Mouse (Mus musculus): ENCODE data around the gene Gtf3c4. TPM values are rescaled to one million over a fixed set of nuclear protein-coding genes. Genes with fewer than 3 reads are reported as not detected.

The Gtf3c4 gene
- polyA plus RNA-seq, 1 experiment from 2014 or later: 36.3 TPM

- no peak overlapping the region for H3K4me2 ChIP-seq (ENCODE audit: low read depth, low read length, severe bottlenecking)
- 49% methylated on average over 8 of the region's 8 CpGs for WGBS
- H3K4me3 ChIP-seq (ENCODE audit: low read depth, low read length): no peak overlapping the region
- no peak overlapping the region for H3K27ac ChIP-seq (ENCODE audit: low read depth, low read length)
- H3K36me3 ChIP-seq (ENCODE audit: control insufficient read depth, insufficient read depth, low read length): no peaks in the 10 kb centered on the region
- no peaks in the 10 kb centered on the region for H3K9me3 ChIP-seq (ENCODE audit: control insufficient read depth, low read length)
- no peak overlapping the region for H3K9ac ChIP-seq (ENCODE audit: low read length)
- DNase-seq (ENCODE audit: low spot score): no peak
- H3K4me1 ChIP-seq (replicated peaks; ENCODE audit: control insufficient read depth, insufficient read depth, low read length): no peaks in the 10 kb centered on the region
- H3K27me3 ChIP-seq (ENCODE audit: control insufficient read depth, insufficient read depth, low read length): peaks cover 53% of the 10 kb centered on the region
- no peak for ATAC-seq (replicated peaks; ENCODE audit: low FRiP score)
Observed at GRCm38 (mm10) chr2:28774073-28774472, 66.1 kb downstream of the Gtf3c4 start.

Other genes starting within 250 kb of the Gtf3c4 start
- gene Gfi1b, start 218.4 kb downstream of the Gtf3c4 start, polyA plus RNA-seq (2014; fragmentation: Nextera tagmentation; extraction: Ambion mirVana): 3.4 and 3.5 TPM in 2 replicates
- gene Tsc1, start 199.1 kb downstream of the Gtf3c4 start, polyA plus RNA-seq (2014; fragmentation: Nextera tagmentation; extraction: Ambion mirVana): 27.4 and 32.4 TPM in 2 replicates
- gene Spaca9, start 140.6 kb downstream of the Gtf3c4 start, polyA plus RNA-seq (2014; fragmentation: Nextera tagmentation; extraction: Ambion mirVana): 1.5 and 2.1 TPM in 2 replicates
- 0.23 and 0.48 TPM in 2 replicates for gene Ak8, start 140.2 kb downstream of the Gtf3c4 start, polyA plus RNA-seq (2014; fragmentation: Nextera tagmentation; extraction: Ambion mirVana)
- gene Ddx31, start within 50 bp of the Gtf3c4 start, polyA plus RNA-seq (2014; fragmentation: Nextera tagmentation; extraction: Ambion mirVana): 19.7 and 21.6 TPM in 2 replicates
- gene Barhl1, start 76.3 kb upstream of the Gtf3c4 start, polyA plus RNA-seq (2014; fragmentation: Nextera tagmentation; extraction: Ambion mirVana): 2.2 and 3.5 TPM in 2 replicates
- 0.55 and 0.75 TPM in 2 replicates for gene Cfap77, start 214.7 kb upstream of the Gtf3c4 start, polyA plus RNA-seq (2014; fragmentation: Nextera tagmentation; extraction: Ambion mirVana)
- gene Ttf1, start 219.9 kb upstream of the Gtf3c4 start, polyA plus RNA-seq (2014; fragmentation: Nextera tagmentation; extraction: Ambion mirVana): 13.6 and 14.7 TPM in 2 replicates